Comparison of ENCODE assay signal across 9 mouse cellular contexts in genomic region chr16:30039841-30040240, GRCm38 (mm10).
"Had no signal": no experiment of that assay in that cellular context is flagged by ENCODE, and none has a peak within 500 bp of the region (broad histone marks: within the 10 kb centered on the region; RNA-seq: fewer than 3 reads in every experiment).

No protein-coding gene starts in this region.

- H3K4me3 ChIP-seq: layer of hippocampus, adult 2 months; limb, embryonic 15.5 days; liver, embryonic 12.5 days; midbrain, embryonic 13.5 days had no signal

- H3K36me3 ChIP-seq: limb, embryonic 15.5 days; liver, embryonic 12.5 days; midbrain, embryonic 13.5 days had no signal

- DNase-seq: kidney, adult 18-20 months; kidney, postnatal 10 days; kidney, postnatal 4 days; right cerebral cortex, postnatal 14 days had no signal

- H3K4me2 ChIP-seq: limb, embryonic 15.5 days; liver, embryonic 12.5 days had no signal

- H3K27ac ChIP-seq: layer of hippocampus, adult 2 months; limb, embryonic 15.5 days; liver, embryonic 12.5 days; midbrain, embryonic 13.5 days; stomach, postnatal 0 days had no signal

- H3K9ac ChIP-seq: limb, embryonic 15.5 days; liver, embryonic 12.5 days had no signal

- H3K9me3 ChIP-seq: limb, embryonic 15.5 days; liver, embryonic 12.5 days; midbrain, embryonic 13.5 days had no signal
